Mouse (Mus musculus) embryonic stem cell, embryonic (primary cell): ENCODE measurements around the gene Hip1.

Experiments
- CTCF ChIA-PET, 4 experiments: fragments of 300-600 bp in 2 of 4; fragments of 350-600 bp in 2 of 4; sonication (Branson Sonifier 250); formaldehyde crosslinking; loops; one replicate each; lab custom pipeline; 2022; ENCODE audit warnings: inconsistent platforms in 2 of 4; lab: Charles Lee
- POLR2A ChIA-PET, 4 experiments: fragments of 300-600 bp in 2 of 4; fragments of 350-600 bp in 2 of 4; sonication (Branson Sonifier 250); formaldehyde crosslinking; loops; one replicate each; lab custom pipeline; 2022; ENCODE audit warnings: antibody characterized with exemption in 4 of 4, inconsistent platforms in 1 of 4; lab: Charles Lee

Hip1 gene

GRCm38 (mm10) chr5:135544865-135545797 lies at the start of gene Hip1:
TSS of gene Hip1 (minus strand) at chr5:135545120.
- ChIA-PET CTCF (interaction anchor here in 1 of 4 experiments (0.5 to 1.1 kb wide), 4 partner anchors 14 to 197 kb away, joined by 3 read pairs; partner anchors contain the start of gene Rhbdd2), POLR2A (interaction anchor here in 2 of 4 experiments (0.6 to 1.2 kb wide), 2 partner anchors 67 to 233 kb away, joined by 3 read pairs; partner anchors contain the start of genes Mdh2 (in 1 of the 2) and Styxl1 (in 1 of the 2))

- POLR2A ChIA-PET = interaction anchor here in 2 of 4 experiments (0.7 to 0.8 kb wide), 2 partner anchors 88 to 568 kb away, joined by 3 to 4 read pairs; no protein-coding TSS in a partner anchor
- CTCF ChIA-PET = interaction anchor here in 3 of 4 experiments (0.6 to 1.9 kb wide), 7 partner anchors 22 to 972 kb away, joined by 3 to 6 read pairs (median 4); no protein-coding TSS in a partner anchor
Observed at GRCm38 (mm10) chr5:135589996-135590784, 45.3 kb upstream of the Hip1 start.

- POLR2A ChIA-PET = interaction anchor here in 1 of 4 experiments (0.6 to 0.8 kb wide), 3 partner anchors 47 to 281 kb away, joined by 3 to 4 read pairs (median 3); no protein-coding TSS in a partner anchor
- CTCF ChIA-PET = interaction anchor here in 2 of 4 experiments (0.6 kb wide), 2 partner anchors 384 to 1743 kb away, joined by 3 read pairs; no protein-coding TSS in a partner anchor
Observed at GRCm38 (mm10) chr5:135587764-135588163, 42.8 kb upstream of the Hip1 start.

DNA sequence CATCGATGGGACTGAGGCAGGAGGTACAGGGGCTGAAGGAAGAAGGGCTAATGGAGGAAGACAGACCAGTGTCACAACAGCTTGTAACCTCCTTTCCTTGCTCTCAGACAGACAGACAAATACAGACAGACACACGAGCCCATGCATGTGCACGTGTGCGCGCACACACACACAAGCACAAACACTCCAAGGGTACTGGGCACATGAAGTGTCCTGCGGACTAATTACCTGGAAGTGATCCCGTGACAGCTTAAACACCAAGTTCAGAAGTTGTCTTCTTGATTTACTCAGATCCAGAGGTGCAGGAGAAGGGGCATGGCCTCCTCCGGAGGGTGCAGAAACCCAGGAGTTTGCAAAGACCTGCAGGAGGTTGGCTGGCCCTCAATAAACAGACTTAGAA lies 40.8 kb upstream of the Hip1 start:
- CTCF ChIA-PET = interaction anchor here in 3 of 4 experiments (0.5 to 0.8 kb wide), 3 partner anchors 15 to 1003 kb away, joined by 3 to 4 read pairs (median 3); no protein-coding TSS in a partner anchor
- POLR2A ChIA-PET = no interaction called here

GRCm38 (mm10) chr5:135582330-135582729 lies 37.4 kb upstream of the Hip1 start:
- ChIA-PET CTCF (no interaction called here), POLR2A (no interaction called here)

DNA sequence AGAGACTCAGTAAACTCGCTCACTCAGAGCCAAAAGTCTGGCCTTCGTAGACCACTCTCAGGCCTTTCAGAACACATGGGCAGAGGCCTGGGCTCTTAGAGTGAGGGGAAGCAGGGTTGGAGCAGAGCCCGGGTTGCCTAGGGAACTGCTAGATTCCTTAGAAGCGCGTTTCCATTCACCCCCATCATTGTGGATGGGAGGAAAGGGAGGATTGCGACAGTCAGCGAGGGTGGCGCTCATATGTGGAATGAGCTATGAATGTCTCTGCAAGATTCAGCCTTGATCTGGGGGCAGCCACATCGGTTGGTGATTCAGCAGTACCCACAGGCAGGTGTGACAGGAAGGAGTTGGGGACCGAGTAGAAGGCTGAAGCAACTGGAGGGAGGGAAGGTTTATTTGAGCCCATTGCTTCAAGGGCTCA lies 34.4 kb upstream of the Hip1 start:
- ChIA-PET CTCF (interaction anchor here in 1 of 4 experiments (0.6 kb wide), 1 partner anchor 226 kb away, joined by 3 read pairs; no protein-coding TSS in a partner anchor), POLR2A (interaction anchor here in 1 of 4 experiments (0.6 kb wide), 1 partner anchor 149 kb away, joined by 3 read pairs; no protein-coding TSS in a partner anchor)

- CTCF ChIA-PET = no interaction called here
Observed at GRCm38 (mm10) chr5:135576055-135576454, 31.1 kb upstream of the Hip1 start.

GRCm38 (mm10) chr5:135573006-135573405 lies 28.1 kb upstream of the Hip1 start, which contains the start of gene Ccl24:
TSS of gene Ccl24 (minus strand) at chr5:135573049.
- CTCF ChIA-PET = no interaction called here
- POLR2A ChIA-PET = interaction anchor here in 1 of 4 experiments (1.4 kb wide), 1 partner anchor 11 kb away, joined by 3 read pairs; no protein-coding TSS in a partner anchor

More at GRCm38 (mm10) chr5:135576055-135576454, 31.1 kb upstream of the Hip1 start:
- POLR2A ChIA-PET = no interaction called here

DNA sequence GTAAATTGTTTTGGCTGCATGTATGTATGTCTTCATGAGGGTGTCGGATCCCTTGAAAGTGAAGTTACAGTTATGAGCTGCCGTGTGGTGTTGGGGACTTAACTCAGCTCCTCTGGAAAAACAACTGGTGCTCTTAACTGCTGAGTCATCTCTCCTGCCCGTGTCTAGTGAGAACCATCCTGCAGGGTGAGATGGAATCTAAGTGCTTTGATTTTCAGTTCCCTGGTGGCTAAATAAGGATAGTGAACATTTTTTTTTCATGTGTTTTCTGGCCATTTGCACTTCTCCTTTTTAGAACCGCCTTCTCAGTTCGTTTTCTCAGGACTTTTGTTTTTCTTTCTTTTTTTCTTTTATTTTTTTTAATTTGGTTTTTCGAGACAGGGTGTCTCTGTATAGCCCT lies 23.8 kb upstream of the Hip1 start:
- CTCF ChIA-PET = interaction anchor here in 3 of 4 experiments (0.6 to 1.2 kb wide), 6 partner anchors 12 to 1171 kb away, joined by 3 to 4 read pairs (median 3); no protein-coding TSS in a partner anchor
- POLR2A ChIA-PET = interaction anchor here in 1 of 4 experiments (0.8 to 1.0 kb wide), 2 partner anchors 47 to 164 kb away, joined by 3 to 4 read pairs; no protein-coding TSS in a partner anchor

GRCm38 (mm10) chr5:135567556-135568265 lies 22.8 kb upstream of the Hip1 start:
- ChIA-PET CTCF (interaction anchor here in 3 of 4 experiments (0.5 to 1.3 kb wide), 5 partner anchors 13 to 450 kb away, joined by 3 to 4 read pairs (median 3); no protein-coding TSS in a partner anchor), POLR2A (interaction anchor here in 1 of 4 experiments (1.0 kb wide), 1 partner anchor 46 kb away, joined by 4 read pairs; no protein-coding TSS in a partner anchor)

- ChIA-PET CTCF (no interaction called here), POLR2A (no interaction called here)
Observed at GRCm38 (mm10) chr5:135563469-135563868, 18.5 kb upstream of the Hip1 start, which contains the start of gene Ccl26. TSS of gene Ccl26 (minus strand) at chr5:135563569.

DNA sequence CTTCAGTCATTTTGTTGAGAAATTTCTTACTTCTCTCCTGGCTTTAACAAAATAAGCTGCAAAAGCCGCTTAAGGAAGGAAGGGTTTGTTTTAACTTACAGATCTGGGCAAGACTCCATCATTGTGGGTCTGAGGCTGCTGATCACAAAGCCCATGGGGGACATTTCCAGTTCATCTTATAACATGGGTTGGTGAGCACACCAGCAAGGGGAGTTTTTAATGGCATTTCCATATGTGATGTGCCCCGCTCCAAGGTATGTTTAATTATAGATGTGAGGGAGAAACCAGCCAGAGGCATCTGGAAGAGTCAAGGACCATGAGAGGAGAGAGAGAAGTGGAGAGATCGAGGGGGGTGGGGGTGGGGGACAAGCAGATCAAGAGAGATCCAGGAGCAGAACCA lies 12.8 kb upstream of the Hip1 start:
- ChIA-PET CTCF (interaction anchor here in 1 of 4 experiments (0.8 kb wide), 1 partner anchor 50 kb away, joined by 14 read pairs; no protein-coding TSS in a partner anchor), POLR2A (interaction anchor here in 1 of 4 experiments (0.7 kb wide), 1 partner anchor 103 kb away, joined by 3 read pairs; no protein-coding TSS in a partner anchor)

- ChIA-PET CTCF (no interaction called here), POLR2A (no interaction called here)
Observed at GRCm38 (mm10) chr5:135557051-135557450, 12.1 kb upstream of the Hip1 start.

DNA sequence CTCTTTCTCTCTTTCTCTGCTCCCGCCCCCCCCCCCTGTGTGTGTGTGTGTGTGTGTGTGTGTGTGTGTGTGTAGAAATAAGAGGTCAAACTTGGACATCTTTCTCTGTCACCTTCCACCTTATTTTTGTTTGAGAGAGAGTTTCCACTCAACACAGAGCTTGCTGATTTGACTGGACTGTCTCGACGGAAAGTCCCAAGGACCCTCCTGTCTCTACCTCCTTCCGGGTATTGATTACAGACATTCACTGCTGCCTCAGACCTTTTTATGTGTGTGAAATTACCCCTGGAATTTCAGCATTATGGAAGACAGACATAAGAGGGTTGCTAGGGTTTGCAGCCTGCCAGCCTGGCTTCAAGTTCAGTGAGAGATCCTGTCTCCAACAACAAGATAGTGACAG lies 11.3 kb upstream of the Hip1 start:
- ChIA-PET POLR2A (no interaction called here), CTCF (interaction anchor here in 2 of 4 experiments (0.6 kb wide), 3 partner anchors 24 to 823 kb away, joined by 3 to 7 read pairs (median 4); no protein-coding TSS in a partner anchor)

GRCm38 (mm10) chr5:135551591-135551990 lies 6.7 kb upstream of the Hip1 start:
- ChIA-PET CTCF (interaction anchor here (0.6 to 2.5 kb wide), 17 partner anchors 14 to 586 kb away, joined by 3 to 15 read pairs (median 5); no protein-coding TSS in a partner anchor), POLR2A (interaction anchor here in 3 of 4 experiments (0.8 to 1.5 kb wide), 4 partner anchors 14 to 193 kb away, joined by 3 read pairs; partner anchors contain the start of gene Tmem120a (in 1 of the 3))

- ChIA-PET POLR2A (interaction anchor here (0.6 to 1.5 kb wide), 6 partner anchors 13 to 728 kb away, joined by 3 to 6 read pairs (median 3); partner anchors contain the start of gene Tmem120a (in 1 of the 4)), CTCF (interaction anchor here (0.6 to 2.5 kb wide), 24 partner anchors 9 to 1568 kb away, joined by 3 to 15 read pairs (median 4); partner anchors contain the start of genes Mdh2 (in 1 of the 4) and Styxl1 (in 1 of the 4))
Observed at GRCm38 (mm10) chr5:135550910-135551309, 6.0 kb upstream of the Hip1 start.
